Mouse (Mus musculus): ENCODE results near the gene 2010109A12Rik. TPM values are rescaled to one million over a fixed set of nuclear protein-coding genes. Genes with fewer than 3 reads are reported as not detected.
A peak's percentile ranks its signal among the peaks of the same experiment; 100 is the strongest.

2010109A12Rik gene
- under 1 TPM; 0.31 to 0.64 TPM for total RNA-seq (2021)
- long read RNA-seq, experiment 1, partial matches to known transcripts = 0 of 1 reads
- long read RNA-seq, experiment 1, other reads (novel, unspliced or antisense) = 1 of 1 reads
- long read RNA-seq, experiment 2, partial matches to known transcripts = 0 of 1 reads
- long read RNA-seq, experiment 2, other reads (novel, unspliced or antisense) = 1 of 1 reads

GRCm38 (mm10) chr5:93206109-93207005 lies at the start of gene 2010109A12Rik, which contains the start of gene Ccni:
2010109A12Rik (plus strand) TSS chr5:93206518.
Ccni (minus strand) TSS chr5:93206495.
- peak; percentile 94 for DNase-seq

- no peak for DNase-seq
Observed at GRCm38 (mm10) chr5:93163541-93163940, 42.8 kb upstream of the 2010109A12Rik start.

- no peak for DNase-seq
Observed at GRCm38 (mm10) chr5:93167919-93168516, 38.3 kb upstream of the 2010109A12Rik start.

- DNase-seq = no peak
Observed at GRCm38 (mm10) chr5:93168654-93169053, 37.7 kb upstream of the 2010109A12Rik start.

- no peak for DNase-seq
Observed at GRCm38 (mm10) chr5:93171420-93171819, 34.9 kb upstream of the 2010109A12Rik start.

- no peak for DNase-seq
Observed at GRCm38 (mm10) chr5:93172536-93172935, 33.8 kb upstream of the 2010109A12Rik start.

DNA sequence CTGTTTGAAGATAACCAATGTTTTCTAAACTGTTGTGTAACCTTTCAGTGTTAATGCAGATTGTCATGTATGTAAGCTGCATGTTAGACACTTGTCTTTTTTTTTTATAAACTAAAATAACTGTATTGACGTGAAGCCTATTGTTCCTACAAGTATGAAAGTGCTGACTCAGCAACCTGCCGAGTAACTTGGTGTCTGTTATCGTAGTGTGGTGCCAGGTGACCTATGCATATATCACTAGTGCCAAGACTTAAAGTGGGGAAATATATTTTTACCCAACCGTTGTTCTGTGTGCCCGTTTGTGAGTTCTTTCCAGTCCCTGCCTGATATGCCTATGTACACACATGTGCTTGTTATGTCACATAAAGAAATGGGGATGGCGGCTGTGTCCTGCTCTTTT lies 31.6 kb upstream of the 2010109A12Rik start:
- DNase-seq = no peak

DNA sequence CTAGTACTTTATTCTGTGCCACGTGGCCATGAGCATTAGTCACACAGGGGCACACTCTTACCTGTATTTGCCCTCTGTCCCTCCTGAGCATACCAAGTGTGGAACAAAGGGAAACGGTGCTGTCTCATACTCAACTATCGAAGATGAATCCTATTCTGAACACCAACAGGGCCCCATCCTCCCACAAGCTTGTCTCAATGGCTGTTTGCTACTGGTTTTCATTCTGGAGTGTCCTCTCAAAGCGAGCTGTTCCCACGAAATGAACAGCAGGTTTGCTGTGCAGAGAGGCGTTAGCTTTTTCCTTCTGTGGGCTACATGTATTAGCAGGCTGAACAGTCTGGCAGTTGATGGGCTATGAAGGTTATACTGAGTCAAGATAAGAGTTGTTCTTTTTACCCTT lies 27.7 kb upstream of the 2010109A12Rik start:
- DNase-seq = no peak

- no peak for DNase-seq
Observed at GRCm38 (mm10) chr5:93180252-93180651, 26.1 kb upstream of the 2010109A12Rik start.

DNA sequence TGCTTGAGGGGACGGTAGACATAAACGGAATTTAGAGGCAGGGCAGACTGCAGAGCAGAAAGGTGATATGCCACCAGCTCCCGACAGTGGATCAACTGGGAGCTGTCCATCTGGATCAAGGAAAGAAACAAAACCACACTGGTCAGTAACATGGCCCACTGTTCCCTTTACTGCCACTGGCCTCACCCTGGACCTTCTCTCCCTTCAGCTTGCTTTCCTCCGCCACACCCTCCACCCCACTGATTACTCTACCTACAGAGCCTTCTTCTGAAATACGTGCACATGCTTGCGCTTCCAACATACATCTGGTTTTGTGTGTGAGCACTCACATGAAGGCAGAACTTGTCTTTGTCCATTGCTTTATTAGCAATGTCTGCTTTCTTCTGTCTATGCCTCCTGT lies 23.0 kb upstream of the 2010109A12Rik start:
- DNase-seq = no peak

GRCm38 (mm10) chr5:93184548-93184947 lies 21.8 kb upstream of the 2010109A12Rik start:
- no peak for DNase-seq

DNA sequence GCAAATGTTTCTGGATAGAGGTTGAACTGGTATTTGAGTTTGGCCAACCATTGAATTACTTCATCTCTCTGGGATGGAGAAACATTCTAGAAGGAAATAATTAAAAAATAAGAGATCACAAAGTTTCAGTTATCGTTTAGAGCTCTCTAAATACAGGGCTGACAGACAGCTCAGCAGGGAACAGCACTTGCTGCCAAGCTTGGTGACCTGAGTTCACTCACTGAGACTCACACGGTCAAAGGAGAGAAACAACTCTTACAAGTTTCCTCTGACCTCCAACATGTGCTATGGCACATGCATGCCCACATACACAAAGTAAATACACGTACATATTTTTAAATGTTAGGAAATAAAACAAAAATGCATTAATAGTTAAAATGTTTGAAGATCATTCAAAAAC lies 16.7 kb upstream of the 2010109A12Rik start:
- no peak for DNase-seq

GRCm38 (mm10) chr5:93190428-93190827 lies 15.9 kb upstream of the 2010109A12Rik start:
- DNase-seq = no peak

- DNase-seq = no peak
Observed at GRCm38 (mm10) chr5:93198232-93198631, 8.1 kb upstream of the 2010109A12Rik start.

DNA sequence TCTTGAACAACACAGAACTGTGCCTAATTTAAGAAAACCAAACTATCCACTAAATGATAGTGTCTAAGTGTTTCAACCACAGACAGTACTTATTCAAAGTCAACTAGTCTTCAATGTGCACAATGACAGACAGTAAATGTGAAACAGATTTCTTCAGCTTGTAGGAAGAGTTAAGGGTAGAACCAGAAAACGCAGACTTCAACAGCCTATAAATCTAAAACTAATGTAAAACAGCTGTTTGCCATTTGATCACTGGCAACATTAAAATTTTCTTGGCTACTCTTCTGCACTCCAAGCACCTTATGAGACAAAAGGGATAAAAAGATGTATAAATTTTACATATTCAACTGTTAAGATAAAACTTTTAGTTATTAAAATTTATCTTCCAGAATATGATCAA lies 5.1 kb upstream of the 2010109A12Rik start:
- DNase-seq = no peak

- peak; percentile 60 for DNase-seq
Observed at GRCm38 (mm10) chr5:93205371-93206108, 778 bp upstream of the 2010109A12Rik start.

DNA sequence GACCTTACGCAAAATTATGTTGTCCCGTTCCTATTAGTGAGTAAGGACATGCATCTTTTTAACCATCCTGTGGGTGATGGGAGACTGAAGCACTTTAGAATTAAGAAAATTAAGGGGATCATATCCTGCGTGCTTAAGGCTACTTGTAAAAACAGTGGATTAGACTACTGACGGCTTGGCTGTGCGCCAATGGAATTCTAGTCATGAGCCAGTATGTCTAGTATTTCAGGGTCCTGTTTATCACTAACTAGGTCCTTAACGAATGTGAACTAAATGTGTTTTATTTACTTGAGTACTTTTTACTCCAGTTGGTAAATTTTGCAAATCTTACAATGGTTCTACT lies 659 bp downstream of the 2010109A12Rik start:
- DNase-seq = no peak

- no peak for DNase-seq
Observed at GRCm38 (mm10) chr5:93207555-93207954, 1.2 kb downstream of the 2010109A12Rik start.

- no peak for DNase-seq
Observed at GRCm38 (mm10) chr5:93218375-93218774, 12.1 kb downstream of the 2010109A12Rik start.

DNA sequence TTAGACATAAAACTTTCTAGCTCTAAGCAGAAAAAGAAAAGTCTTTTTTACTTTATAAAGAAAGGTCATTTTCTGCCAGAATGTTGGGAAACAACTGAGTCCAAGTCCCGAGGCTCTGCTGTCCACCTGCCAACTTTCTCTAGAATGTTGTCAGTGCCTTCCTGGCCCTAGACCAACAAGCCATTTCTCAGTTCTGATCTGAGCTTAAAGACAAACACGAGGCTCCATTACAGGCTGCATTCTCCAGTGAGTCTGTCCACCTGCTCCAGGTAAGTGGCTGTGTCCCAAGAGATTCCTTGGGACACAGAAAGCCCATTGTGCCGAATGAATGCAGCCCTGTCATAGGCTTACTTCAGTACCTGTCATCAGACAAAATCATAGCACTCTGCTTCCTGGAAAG lies 15.3 kb downstream of the 2010109A12Rik start:
- no peak for DNase-seq

DNA sequence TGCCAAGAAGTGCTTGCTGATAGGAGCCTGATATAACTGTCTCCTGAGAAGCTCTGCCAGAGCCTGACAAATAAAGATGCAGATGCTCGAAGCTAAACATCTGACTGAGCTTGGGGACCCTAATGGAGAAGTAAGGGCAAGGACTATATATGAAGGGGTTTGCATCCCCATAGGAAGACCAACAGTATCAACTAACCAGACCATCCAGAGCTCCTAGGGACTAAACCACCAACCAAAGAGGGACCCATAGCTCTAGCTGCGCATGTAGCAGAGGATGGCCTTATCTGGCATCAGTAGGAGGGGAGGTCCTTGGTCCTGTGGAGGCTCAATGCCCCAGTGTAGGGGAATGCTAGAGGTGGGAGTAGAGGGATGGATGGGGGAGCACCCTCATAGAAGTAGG lies 18.2 kb downstream of the 2010109A12Rik start:
- DNase-seq = no peak

DNA sequence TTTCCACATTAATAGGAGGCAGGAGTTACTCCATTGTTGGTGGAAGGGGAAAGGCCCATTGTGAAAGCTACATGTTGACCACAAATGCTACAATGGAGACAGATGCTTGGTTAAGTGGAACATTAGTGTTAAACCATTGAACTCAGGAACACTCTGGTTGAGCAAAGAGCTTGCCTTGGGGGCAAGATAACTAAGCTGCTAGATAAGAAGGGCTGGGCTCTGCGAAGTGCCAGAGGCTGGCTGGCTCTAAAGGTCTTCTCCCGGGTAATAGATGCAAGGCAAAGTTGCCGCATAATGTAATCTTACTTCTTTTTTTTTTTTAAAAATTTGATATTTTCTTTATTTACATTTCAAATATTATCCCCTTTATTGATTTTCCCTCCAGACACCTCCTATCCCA lies 20.8 kb downstream of the 2010109A12Rik start:
- no peak for DNase-seq

- no peak for DNase-seq
Observed at GRCm38 (mm10) chr5:93229527-93229926, 23.2 kb downstream of the 2010109A12Rik start.
